Mouse (Mus musculus): ENCODE measurements at regions not wholly inside any gene's neighbourhood (a gene's known extent, or its start where the extent isn't known, plus 50 kb on each side); places are given as distances from the start of the nearest gene placed in this dataset.
"Not testable (repeated sequence)": the region's sequence is repeated elsewhere in the genome, so short reads cannot be mapped to it uniquely, and the experiment has no call there.

GRCm38 (mm10) chr3:38320998-38321397, 163.6 kb downstream of the Ankrd50 start:
- no peak for DNase-seq (ENCODE audit: low read depth in 1 of 2, low spot score in 2 of 2)

GRCm38 (mm10) chr3:38312834-38313233, 171.8 kb downstream of the Ankrd50 start:
- DNase-seq (ENCODE audit: low read depth in 1 of 2, low spot score in 2 of 2) = no peak

- no peak for DNase-seq (ENCODE audit: low read depth in 1 of 2, low spot score in 2 of 2)
These were observed 172.5 kb downstream of the Ankrd50 start for GRCm38 (mm10) chr3:38312121-38312520.

GRCm38 (mm10) chr3:38299898-38300751, 184.5 kb downstream of the Ankrd50 start:
- no peak for DNase-seq (ENCODE audit: low read depth in 1 of 2, low spot score in 2 of 2)

GRCm38 (mm10) chr3:38299236-38299897, 185.3 kb downstream of the Ankrd50 start:
- DNase-seq (ENCODE audit: low read depth in 1 of 2, low spot score in 2 of 2) = no peak

GRCm38 (mm10) chr3:38297499-38297898, 187.1 kb downstream of the Ankrd50 start:
- DNase-seq (ENCODE audit: low read depth in 1 of 2, low spot score in 2 of 2) = no peak

- no peak for DNase-seq (ENCODE audit: low read depth in 1 of 2, low spot score in 2 of 2)
These were observed 195.6 kb downstream of the Ankrd50 start for GRCm38 (mm10) chr3:38289062-38289461.

GRCm38 (mm10) chr3:38283687-38284124, 200.9 kb downstream of the Ankrd50 start:
- DNase-seq (ENCODE audit: low read depth in 1 of 2, low spot score in 2 of 2) = no peak

- no peak for DNase-seq (ENCODE audit: low read depth in 1 of 2, low spot score in 2 of 2)
These were observed 201.8 kb downstream of the Ankrd50 start for GRCm38 (mm10) chr3:38282891-38283290.

- DNase-seq (ENCODE audit: low read depth in 1 of 2, low spot score in 2 of 2) = no peak
These were observed 203.0 kb downstream of the Ankrd50 start for GRCm38 (mm10) chr3:38281683-38282082.

GRCm38 (mm10) chr3:38280876-38281275, 203.8 kb downstream of the Ankrd50 start:
- no peak for DNase-seq (ENCODE audit: low read depth in 1 of 2, low spot score in 2 of 2)

- DNase-seq (ENCODE audit: low read depth in 1 of 2, low spot score in 2 of 2) = no peak
These were observed 204.5 kb downstream of the Ankrd50 start for GRCm38 (mm10) chr3:38280105-38280504.

GRCm38 (mm10) chr3:38276948-38277504, 207.6 kb downstream of the Ankrd50 start:
- DNase-seq (ENCODE audit: low read depth in 1 of 2, low spot score in 2 of 2) = no peak

- DNase-seq (ENCODE audit: low read depth in 1 of 2, low spot score in 2 of 2) = no peak
These were observed 209.3 kb downstream of the Ankrd50 start for GRCm38 (mm10) chr3:38275321-38275720.

GRCm38 (mm10) chr3:38270742-38271141, 213.9 kb downstream of the Ankrd50 start:
- DNase-seq (ENCODE audit: low read depth in 1 of 2, low spot score in 2 of 2) = no peak

- no peak for DNase-seq (ENCODE audit: low read depth in 1 of 2, low spot score in 2 of 2)
These were observed 216.4 kb downstream of the Ankrd50 start for GRCm38 (mm10) chr3:38268226-38268625.

GRCm38 (mm10) chr3:38263261-38264141, 221.1 kb downstream of the Ankrd50 start:
- no peak for DNase-seq (ENCODE audit: low read depth in 1 of 2, low spot score in 2 of 2)

GRCm38 (mm10) chr3:38261326-38262075, 223.1 kb downstream of the Ankrd50 start:
- no peak for DNase-seq (ENCODE audit: low read depth in 1 of 2, low spot score in 2 of 2)

- not testable (repeated sequence) for DNase-seq (ENCODE audit: low read depth in 1 of 2, low spot score in 2 of 2)
These were observed 225.4 kb downstream of the Ankrd50 start for GRCm38 (mm10) chr3:38259223-38259622.

GRCm38 (mm10) chr3:38257843-38258290, 226.8 kb downstream of the Ankrd50 start:
- DNase-seq (ENCODE audit: low read depth in 1 of 2, low spot score in 2 of 2) = no peak

Data from monocyte, adult 2 months (primary cell).